Mouse (Mus musculus) frontal cortex, adult 2 months (tissue): Measurements from ENCODE around the gene Bloc1s5. TPM values are rescaled to one million over a fixed set of nuclear protein-coding genes. Genes with fewer than 3 reads are reported as not detected.

Experiments used
- DNase-seq, 2 experiments: peaks; one replicate each; pipeline ENCODE4 v3.0.0; 2022; ENCODE audit warnings: low spot score in 1 of 2; ENCODE audit errors: extremely low spot score in 1 of 2
- polyA plus RNA-seq: library from polyadenylated mRNA; depleted of rRNA; stranded (reverse); fragments of >200 nt; gene quantifications from 2 replicates; pipeline ENCODE4 v1.2.3, GENCODE M21; 2012; rRNA removed

Bloc1s5 gene
- polyA plus RNA-seq, 1 experiment = 9.0 TPM

- no peak for DNase-seq
Observed at GRCm38 (mm10) chr13:38579971-38580600, 54.8 kb downstream of the Bloc1s5 start.

- DNase-seq = no peak
Observed at GRCm38 (mm10) chr13:38574668-38575067, 60.2 kb downstream of the Bloc1s5 start.

- no peak for DNase-seq
Observed at GRCm38 (mm10) chr13:38573281-38573680, 61.6 kb downstream of the Bloc1s5 start.

- DNase-seq = no peak
Observed at GRCm38 (mm10) chr13:38565245-38565644, 69.7 kb downstream of the Bloc1s5 start.

GRCm38 (mm10) chr13:38554611-38555010 lies 80.3 kb downstream of the Bloc1s5 start:
- no peak for DNase-seq

GRCm38 (mm10) chr13:38554210-38554609 lies 80.7 kb downstream of the Bloc1s5 start:
- no peak for DNase-seq

GRCm38 (mm10) chr13:38548681-38549080 lies 86.2 kb downstream of the Bloc1s5 start:
- DNase-seq = no peak

GRCm38 (mm10) chr13:38547717-38548116 lies 87.2 kb downstream of the Bloc1s5 start:
- DNase-seq = no peak

- DNase-seq = no peak
Observed at GRCm38 (mm10) chr13:38546754-38547153, 88.2 kb downstream of the Bloc1s5 start.

- DNase-seq = no peak
Observed at GRCm38 (mm10) chr13:38545460-38545859, 89.4 kb downstream of the Bloc1s5 start.

GRCm38 (mm10) chr13:38544769-38545445 lies 90.0 kb downstream of the Bloc1s5 start:
- DNase-seq = no peak

GRCm38 (mm10) chr13:38543455-38544125 lies 91.3 kb downstream of the Bloc1s5 start:
- no peak for DNase-seq

Other genes with a start within 250 kb of the Bloc1s5 start
- gene Txndc5, start 106.3 kb downstream of the Bloc1s5 start, polyA plus RNA-seq = 37.8 and 38.7 TPM in 2 replicates
- 17.7 and 21.3 TPM in 2 replicates for gene Eef1e1, start 23.9 kb upstream of the Bloc1s5 start, polyA plus RNA-seq